Mouse (Mus musculus): Measurements from ENCODE around the gene Ocrl. TPM values are rescaled to one million over a fixed set of nuclear protein-coding genes. Genes with fewer than 3 reads are reported as not detected.

Gene Ocrl
- polyA plus RNA-seq, 1 experiment from 2014 or later, result 26.7 TPM

GRCm38 (mm10) chrX:47985000-47985619 is 72.9 kb downstream of the Ocrl start:
- no peak overlapping the region for H3K9ac ChIP-seq (replicated peaks)
- H3K4me1 ChIP-seq, result no peaks in the 10 kb centered on the region
- H3K9me3 ChIP-seq, result no peaks in the 10 kb centered on the region
- H3K27ac ChIP-seq (replicated peaks), result no peak overlapping the region
- WGBS, result 37% methylated on average over 19 of the region's 19 CpGs
- H3K4me3 ChIP-seq, result peak overlapping the region; percentile 20
- ATAC-seq (ENCODE audit: low FRiP score, low read depth), result no peak
- no peaks in the 10 kb centered on the region for H3K27me3 ChIP-seq
- H3K4me2 ChIP-seq (replicated peaks), result peak overlapping the region; percentile 43
- no peaks in the 10 kb centered on the region for H3K36me3 ChIP-seq

- Histone ChIP-seq H3K4me3 (no peak overlapping the region), H3K27me3 (peaks cover 2% of the 10 kb centered on the region; the same call in 1 of the 2 replicates), H3K36me3 (no peaks in the 10 kb centered on the region), H3K9me3 (no peaks in the 10 kb centered on the region), H3K9ac (replicated peaks) (no peak overlapping the region), H3K27ac (replicated peaks) (no peak overlapping the region), H3K4me1 (no peaks in the 10 kb centered on the region), H3K4me2 (replicated peaks) (no peak overlapping the region)
- no peak for ATAC-seq (ENCODE audit: low FRiP score, low read depth)
- 78% methylated on average over 8 of the region's 8 CpGs for WGBS
Observed at GRCm38 (mm10) chrX:47988024-47988423, 75.8 kb downstream of the Ocrl start.

DNA sequence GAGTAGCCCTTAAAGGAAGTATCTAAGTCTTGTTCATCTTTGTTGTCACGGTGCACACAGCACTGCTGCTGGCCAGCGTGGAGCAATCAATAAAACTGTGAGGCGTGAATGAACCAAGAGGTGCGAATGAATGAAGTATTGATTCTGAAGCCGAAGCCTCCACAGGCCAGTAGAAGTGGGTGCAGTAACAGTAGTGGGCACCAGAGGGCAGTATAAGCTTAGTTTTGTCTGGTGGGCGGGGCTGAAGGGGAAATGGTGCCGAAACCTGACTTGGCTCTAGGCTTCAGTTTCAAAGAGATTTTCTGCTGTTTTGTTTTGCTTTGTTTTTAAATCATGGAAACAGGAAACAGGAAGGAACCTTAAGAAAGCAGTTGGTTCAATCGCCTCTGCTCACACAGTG is 80.4 kb downstream of the Ocrl start:
- Histone ChIP-seq H3K27me3 (peaks cover 12% of the 10 kb centered on the region; the same call in 1 of the 2 replicates), H3K9ac (replicated peaks) (no peak overlapping the region), H3K4me3 (no peak overlapping the region), H3K4me1 (no peaks in the 10 kb centered on the region), H3K4me2 (replicated peaks) (no peak overlapping the region), H3K27ac (replicated peaks) (no peak overlapping the region), H3K36me3 (no peaks in the 10 kb centered on the region), H3K9me3 (no peaks in the 10 kb centered on the region)
- peak; percentile 60 for ATAC-seq (ENCODE audit: low FRiP score, low read depth)
- WGBS, result 22% methylated on average over 8 of the region's 8 CpGs

- peaks cover 6% of the 10 kb centered on the region; the same call in 1 of the 2 replicates for H3K27me3 ChIP-seq
- H3K36me3 ChIP-seq, result no peaks in the 10 kb centered on the region
- no peak overlapping the region for H3K27ac ChIP-seq (replicated peaks)
- H3K9ac ChIP-seq (replicated peaks), result no peak overlapping the region
- H3K4me3 ChIP-seq, result no peak overlapping the region
- H3K9me3 ChIP-seq, result no peaks in the 10 kb centered on the region
- WGBS, result 89% methylated on average over 8 of the region's 8 CpGs
- no peaks in the 10 kb centered on the region for H3K4me1 ChIP-seq
- ATAC-seq (ENCODE audit: low FRiP score, low read depth), result no peak
- H3K4me2 ChIP-seq (replicated peaks), result no peak overlapping the region
Observed at GRCm38 (mm10) chrX:47998412-47998811, 86.2 kb downstream of the Ocrl start.

DNA sequence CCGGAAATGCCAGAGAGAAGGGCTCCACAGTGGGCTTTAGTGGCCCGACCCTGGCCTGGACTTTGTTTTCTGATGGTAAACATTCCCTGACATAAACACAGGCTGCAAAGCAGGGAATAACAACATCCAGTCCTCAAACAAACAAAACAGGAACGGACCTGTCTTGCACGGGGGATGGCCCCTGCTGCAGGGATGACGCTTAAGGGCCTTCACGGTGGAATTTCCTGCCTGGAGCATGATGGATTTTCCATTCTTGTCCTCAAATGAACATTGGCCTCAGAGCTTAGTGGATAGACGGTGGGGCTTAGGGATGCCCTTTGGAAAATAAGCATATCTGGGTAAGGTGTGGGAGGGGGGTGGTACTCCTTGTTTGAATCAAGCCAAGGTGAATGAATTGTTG is 89.0 kb downstream of the Ocrl start:
- Histone ChIP-seq H3K4me2 (replicated peaks) (no peak overlapping the region), H3K9me3 (no peaks in the 10 kb centered on the region), H3K9ac (replicated peaks) (no peak overlapping the region), H3K4me1 (no peaks in the 10 kb centered on the region), H3K36me3 (no peaks in the 10 kb centered on the region), H3K27ac (replicated peaks) (no peak overlapping the region), H3K27me3 (no peaks in the 10 kb centered on the region; the same call in 1 of the 2 replicates), H3K4me3 (no peak overlapping the region)
- ATAC-seq (ENCODE audit: low FRiP score, low read depth), result no peak
- 84% methylated on average over 7 of the region's 7 CpGs for WGBS

GRCm38 (mm10) chrX:48004786-48005185 is 92.6 kb downstream of the Ocrl start:
- WGBS, result 82% methylated on average over 1 of the region's 1 CpGs
- Histone ChIP-seq H3K9ac (replicated peaks) (no peak overlapping the region), H3K36me3 (no peaks in the 10 kb centered on the region), H3K4me1 (no peaks in the 10 kb centered on the region), H3K27me3 (no peaks in the 10 kb centered on the region; the same call in 1 of the 2 replicates), H3K4me2 (replicated peaks) (no peak overlapping the region), H3K4me3 (no peak overlapping the region), H3K9me3 (no peaks in the 10 kb centered on the region), H3K27ac (replicated peaks) (no peak overlapping the region)
- ATAC-seq (ENCODE audit: low FRiP score, low read depth), result no peak

- Histone ChIP-seq H3K27ac (replicated peaks) (no peak overlapping the region), H3K9ac (replicated peaks) (no peak overlapping the region), H3K9me3 (no peaks in the 10 kb centered on the region), H3K4me2 (replicated peaks) (no peak overlapping the region), H3K36me3 (no peaks in the 10 kb centered on the region), H3K4me1 (no peaks in the 10 kb centered on the region), H3K4me3 (no peak overlapping the region), H3K27me3 (no peaks in the 10 kb centered on the region; the same call in 1 of the 2 replicates)
- WGBS, result 53% methylated on average over 8 of the region's 8 CpGs
- no peak for ATAC-seq (ENCODE audit: low FRiP score, low read depth)
Observed at GRCm38 (mm10) chrX:48006062-48006461, 93.9 kb downstream of the Ocrl start.

GRCm38 (mm10) chrX:48011656-48012055 is 99.5 kb downstream of the Ocrl start:
- Histone ChIP-seq H3K9ac (replicated peaks) (no peak overlapping the region), H3K27ac (replicated peaks) (no peak overlapping the region), H3K4me1 (peaks cover 4% of the 10 kb centered on the region; the same call in 1 of the 2 replicates), H3K36me3 (no peaks in the 10 kb centered on the region), H3K9me3 (no peaks in the 10 kb centered on the region), H3K27me3 (peaks cover 40% of the 10 kb centered on the region), H3K4me2 (replicated peaks) (no peak overlapping the region), H3K4me3 (no peak overlapping the region)
- WGBS, result 95% methylated on average over 3 of the region's 3 CpGs
- no peak for ATAC-seq (ENCODE audit: low FRiP score, low read depth)

Other genes with a start within 250 kb of the Ocrl start
- gene Smarca1, start 19.4 kb upstream of the Ocrl start, polyA plus RNA-seq (2016; fragmentation: Nextera tagmentation; extraction: Ambion mirVana), result 34.0 and 34.1 TPM in 2 replicates
- 3.5 and 4.1 TPM in 2 replicates for gene Apln, start 122.5 kb downstream of the Ocrl start, polyA plus RNA-seq (2016; fragmentation: Nextera tagmentation; extraction: Ambion mirVana)
- 2.1 and 2.4 TPM in 2 replicates for gene Xpnpep2, start 196.3 kb downstream of the Ocrl start, polyA plus RNA-seq (2016; fragmentation: Nextera tagmentation; extraction: Ambion mirVana)
- 1.1 and 1.4 TPM in 2 replicates for gene Sash3, start 234.0 kb downstream of the Ocrl start, polyA plus RNA-seq (2016; fragmentation: Nextera tagmentation; extraction: Ambion mirVana)

All from midbrain, embryonic 12.5 days (tissue).